Mouse (Mus musculus) frontal cortex, adult (tissue): ENCODE measurements at regions not wholly inside any gene's neighbourhood (a gene's known extent, or its start where the extent isn't known, plus 50 kb on each side); places are given as distances from the start of the nearest gene placed in this dataset.
A peak's percentile ranks its signal among the peaks of the same experiment; 100 is the strongest.

Experiments used
- ATAC-seq: cut with Nextera tagmentation; 2 replicates; pipeline ENCODE4 v1.9.2; 2017; ENCODE audit warnings: mild to moderate bottlenecking, moderate library complexity, mixed read lengths; ENCODE audit not compliant: low TSS enrichment

- no peak for ATAC-seq
Observed at GRCm38 (mm10) chr12:50122145-50122544, 526.8 kb downstream of the Prkd1 start.

GRCm38 (mm10) chr12:50122971-50123370, 525.9 kb downstream of the Prkd1 start:
- no peak for ATAC-seq

GRCm38 (mm10) chr12:50158143-50158542, 490.8 kb downstream of the Prkd1 start:
- ATAC-seq, result peak; percentile 62

- no peak for ATAC-seq
Observed at GRCm38 (mm10) chr12:50187332-50187731, 461.6 kb downstream of the Prkd1 start.

- no peak for ATAC-seq
Observed at GRCm38 (mm10) chr12:50190892-50191539, 457.9 kb downstream of the Prkd1 start.

GRCm38 (mm10) chr12:50191733-50192612, 456.9 kb downstream of the Prkd1 start:
- ATAC-seq, result peak; percentile 49

- no peak for ATAC-seq
Observed at GRCm38 (mm10) chr12:50193501-50193900, 455.4 kb downstream of the Prkd1 start.

- no peak for ATAC-seq
Observed at GRCm38 (mm10) chr12:50194714-50195113, 454.2 kb downstream of the Prkd1 start.

- ATAC-seq, result no peak
Observed at GRCm38 (mm10) chr12:50196339-50196738, 452.6 kb downstream of the Prkd1 start.

- ATAC-seq, result no peak
Observed at GRCm38 (mm10) chr12:50241139-50241538, 407.8 kb downstream of the Prkd1 start.

GRCm38 (mm10) chr12:50258901-50259300, 390.0 kb downstream of the Prkd1 start:
- ATAC-seq, result peak; percentile 91

- ATAC-seq, result peak; percentile 80
Observed at GRCm38 (mm10) chr12:50261072-50261471, 387.8 kb downstream of the Prkd1 start.

- ATAC-seq, result no peak
Observed at GRCm38 (mm10) chr12:50273239-50273880, 375.5 kb downstream of the Prkd1 start.

- no peak for ATAC-seq
Observed at GRCm38 (mm10) chr12:50281615-50282014, 367.3 kb downstream of the Prkd1 start.
